Mouse (Mus musculus) right cerebral cortex, adult 2 months (tissue): ENCODE measurements at regions not wholly inside any gene's neighbourhood (a gene's known extent, or its start where the extent isn't known, plus 50 kb on each side); places are given as distances from the start of the nearest gene placed in this dataset.

Experiments used
- DNase-seq, 2 experiments: peaks; one replicate each; pipeline ENCODE4 v3.0.0; 2021 to 2022; ENCODE audit warnings: low spot score in 2 of 2

DNA sequence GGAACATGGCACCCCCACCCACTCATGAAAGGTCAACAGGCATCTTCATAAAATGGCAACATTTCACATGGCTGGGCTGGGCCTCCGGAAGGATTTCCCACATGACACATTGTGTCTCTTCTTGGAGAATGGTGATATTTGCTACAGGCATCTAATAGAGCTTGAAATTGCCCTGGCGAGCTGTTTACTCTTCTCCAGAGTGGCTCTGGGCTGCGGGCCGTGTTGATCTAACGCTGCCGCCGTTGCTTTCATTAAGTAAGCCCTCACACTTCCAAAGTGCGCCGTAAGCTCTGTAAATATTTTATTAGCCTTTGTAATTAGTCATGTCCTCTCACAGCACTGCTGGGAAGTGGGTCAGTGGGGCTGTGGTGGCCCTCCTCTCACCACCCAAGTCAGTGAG, 164.4 kb upstream of the Ctnnb1 start:
- no peak for DNase-seq

GRCm38 (mm10) chr9:120765292-120765691, 163.7 kb upstream of the Ctnnb1 start:
- DNase-seq, result no peak

- no peak for DNase-seq
Measured at GRCm38 (mm10) chr9:120766881-120767280, 162.1 kb upstream of the Ctnnb1 start.

- no peak for DNase-seq
Measured at GRCm38 (mm10) chr9:120767396-120767795, 161.6 kb upstream of the Ctnnb1 start.

DNA sequence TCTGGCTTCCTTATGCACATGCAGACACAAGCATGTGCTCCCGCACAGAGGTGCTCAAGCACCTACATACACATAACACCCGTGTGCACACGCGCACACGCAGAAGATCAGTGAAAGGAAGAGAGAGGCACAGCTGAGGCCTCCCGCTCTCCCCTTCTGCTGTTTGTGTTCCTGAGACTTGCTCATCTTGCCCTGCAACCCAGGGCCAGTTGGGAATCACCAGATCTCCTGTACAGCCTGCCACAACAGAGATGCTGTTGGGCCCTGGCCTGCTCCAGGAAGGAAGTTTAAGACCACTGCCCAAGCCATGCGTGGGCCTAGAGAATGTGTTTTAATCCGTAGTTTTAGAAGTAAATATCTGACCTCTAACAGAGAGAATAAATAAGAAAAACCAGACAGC, 160.0 kb upstream of the Ctnnb1 start:
- DNase-seq, result no peak

- DNase-seq, result no peak
Measured at GRCm38 (mm10) chr9:120769679-120770078, 159.3 kb upstream of the Ctnnb1 start.

DNA sequence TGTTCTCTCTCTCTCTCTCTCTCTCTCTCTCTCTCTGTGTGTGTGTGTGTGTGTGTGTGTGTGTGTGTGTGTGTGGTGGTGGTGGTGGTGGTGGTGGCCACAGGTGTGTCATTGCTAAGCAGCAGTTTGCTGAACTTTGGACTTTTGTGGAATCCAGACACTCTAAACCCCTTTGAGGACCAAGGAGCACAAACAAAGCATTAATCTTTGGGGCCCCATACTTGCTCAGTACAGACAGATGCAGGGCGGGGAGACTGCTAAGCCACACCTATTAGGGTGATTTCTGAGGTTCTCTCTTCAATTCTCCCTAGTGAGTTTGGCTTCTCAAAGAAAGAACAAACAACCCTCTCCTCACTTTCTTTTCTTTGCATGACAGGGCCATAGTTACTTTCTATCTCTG, 158.1 kb upstream of the Ctnnb1 start:
- DNase-seq, result no peak

GRCm38 (mm10) chr9:120771896-120772530, 157.0 kb upstream of the Ctnnb1 start:
- DNase-seq, result no peak

DNA sequence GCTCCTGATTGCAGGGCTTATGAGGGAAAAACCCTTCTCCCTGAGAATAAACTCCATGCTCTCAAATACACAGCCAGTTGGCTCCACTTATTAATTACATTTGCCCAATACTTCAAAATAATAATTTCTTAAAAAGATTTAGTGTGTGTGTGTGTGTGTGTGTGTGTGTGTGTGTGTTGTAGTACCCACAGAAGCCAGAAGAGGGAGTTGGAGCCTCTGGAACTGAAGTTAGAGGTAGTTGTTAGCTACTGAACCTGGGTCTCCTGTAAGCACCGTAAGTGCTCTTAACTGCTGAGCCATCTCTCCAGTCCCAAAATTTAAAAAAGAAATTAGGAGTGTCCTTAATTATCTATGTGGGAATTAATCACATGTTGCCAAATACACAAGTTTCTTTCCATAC, 154.8 kb upstream of the Ctnnb1 start:
- DNase-seq, result no peak

GRCm38 (mm10) chr9:120774772-120775171, 154.2 kb upstream of the Ctnnb1 start:
- no peak for DNase-seq

- DNase-seq, result no peak
Measured at GRCm38 (mm10) chr9:120775721-120776120, 153.3 kb upstream of the Ctnnb1 start.

GRCm38 (mm10) chr9:120776456-120777001, 152.5 kb upstream of the Ctnnb1 start:
- DNase-seq, result peak in 1 of 2 experiments; percentile 28

DNA sequence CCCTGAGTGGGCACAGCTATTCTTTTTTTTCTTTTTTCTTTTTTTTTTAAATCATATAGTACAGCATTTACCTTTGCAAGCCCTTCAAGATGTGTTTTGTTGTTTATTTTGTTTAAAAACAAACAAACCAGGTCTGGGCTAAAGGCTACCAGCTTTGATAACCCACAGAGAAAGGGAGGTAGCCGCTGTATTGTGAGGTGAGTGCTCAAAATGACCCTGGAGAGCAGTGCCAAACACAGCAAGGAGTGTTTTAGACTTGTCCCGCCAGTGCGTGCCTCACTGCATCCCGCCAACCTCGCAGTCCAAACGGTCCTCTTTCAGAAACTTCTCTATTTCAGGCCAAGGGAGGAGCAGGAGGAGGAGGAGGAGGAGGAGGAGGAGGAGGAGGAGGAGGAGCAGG, 152.0 kb upstream of the Ctnnb1 start:
- DNase-seq, result no peak

GRCm38 (mm10) chr9:120777501-120777900, 151.5 kb upstream of the Ctnnb1 start:
- DNase-seq, result no peak

DNA sequence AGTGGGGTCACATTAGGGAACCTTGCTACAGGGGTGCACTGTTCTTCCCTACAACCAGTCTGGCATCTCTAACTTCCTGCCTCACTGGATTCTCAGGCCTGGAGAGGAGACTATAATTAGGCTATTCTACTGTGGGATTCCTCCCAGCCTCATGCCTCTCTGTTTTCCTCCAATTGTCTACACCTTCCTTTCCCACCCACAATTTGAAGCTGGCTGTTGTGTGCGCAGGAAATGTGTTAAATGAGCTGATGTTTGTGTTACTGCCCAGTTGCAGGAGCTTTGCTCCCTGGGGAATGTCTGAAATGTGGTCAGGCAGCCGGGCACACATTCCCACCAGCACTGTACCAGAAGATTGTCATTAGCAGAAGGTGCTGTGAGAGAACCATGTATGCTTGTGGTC, 150.6 kb upstream of the Ctnnb1 start:
- DNase-seq, result no peak

DNA sequence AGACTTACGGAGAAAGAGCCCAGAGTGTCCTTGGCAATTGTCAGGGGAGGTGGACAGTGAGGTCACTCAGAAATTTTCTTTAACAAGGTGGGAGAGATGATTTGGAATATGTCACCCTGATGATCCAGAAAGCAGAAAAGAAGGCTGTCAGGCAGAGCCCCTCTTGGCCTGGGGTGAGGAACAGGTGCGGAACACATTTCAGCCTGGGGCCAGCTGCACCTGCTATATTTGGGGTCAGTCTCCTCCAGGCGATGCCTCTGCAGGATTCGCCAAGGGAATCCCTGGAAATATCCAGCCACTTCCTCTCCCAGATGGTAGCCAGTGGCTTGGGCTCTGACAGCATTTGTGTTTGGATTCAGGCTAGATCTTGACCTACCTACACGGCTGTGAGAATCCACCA, 134.8 kb upstream of the Ctnnb1 start:
- DNase-seq, result no peak

- no peak for DNase-seq
Measured at GRCm38 (mm10) chr9:120796111-120796880, 132.7 kb upstream of the Ctnnb1 start.

- DNase-seq, result peak; percentile 63 to 71
Measured at GRCm38 (mm10) chr9:120797996-120798663, 130.9 kb upstream of the Ctnnb1 start.

DNA sequence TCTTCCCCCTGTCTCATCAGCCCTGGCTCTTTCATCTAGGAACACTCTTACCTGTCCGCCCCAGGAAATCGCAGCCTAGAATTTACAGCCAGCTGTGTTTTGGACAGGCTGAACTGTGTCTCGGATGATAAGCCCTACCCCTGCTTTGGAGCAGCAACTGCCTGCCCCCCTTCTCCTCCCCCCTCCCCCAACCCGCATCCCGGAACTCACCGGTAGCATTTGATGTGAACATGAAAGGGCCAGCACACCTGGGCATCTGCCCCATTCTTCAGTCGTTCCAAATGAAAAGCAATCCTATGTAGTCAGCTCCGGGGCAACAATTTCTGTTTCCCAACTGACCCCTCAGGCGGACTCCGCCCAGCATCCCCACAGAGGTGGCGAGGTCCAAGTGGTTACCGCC, 130.1 kb upstream of the Ctnnb1 start:
- DNase-seq, result no peak

- no peak for DNase-seq
Measured at GRCm38 (mm10) chr9:120802646-120803045, 126.4 kb upstream of the Ctnnb1 start.

- no peak for DNase-seq
Measured at GRCm38 (mm10) chr9:120804760-120805294, 124.2 kb upstream of the Ctnnb1 start.

GRCm38 (mm10) chr9:120808741-120809425, 120.1 kb upstream of the Ctnnb1 start:
- DNase-seq, result peak; percentile 43 to 54
